In the genomic region with DNA sequence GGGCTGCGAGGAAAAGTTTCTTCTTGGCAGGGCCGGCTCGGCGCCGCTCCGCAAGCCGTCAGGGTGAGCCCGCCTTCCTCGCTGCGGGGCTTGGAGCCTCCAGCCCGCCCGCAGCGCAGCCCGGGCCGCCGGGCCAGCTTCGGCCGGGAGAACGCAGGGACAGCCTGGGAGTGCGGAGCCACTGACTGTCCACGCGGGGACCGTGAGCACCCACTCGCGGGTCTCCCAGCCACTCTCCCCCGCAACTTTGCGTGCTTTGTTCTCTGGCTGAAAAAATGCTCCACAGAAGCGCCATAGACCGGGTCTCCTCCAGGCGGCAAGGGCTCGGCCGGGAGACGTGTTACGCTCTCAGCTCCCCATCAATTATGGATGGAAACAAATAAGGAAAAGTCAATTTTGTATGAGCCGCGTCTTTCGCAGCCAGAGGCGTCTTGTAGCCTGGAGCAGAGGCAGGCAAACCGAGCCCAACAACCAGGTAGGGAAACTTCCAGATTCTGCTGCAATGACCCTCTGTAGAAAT, we compare ENCODE assay signal across 9 mouse cellular contexts.
DNase-seq lines count a peak whose midpoint lies in the region; ATAC-seq and TF ChIP-seq lines count a peak whose summit lies in the region.
"Had no signal": no experiment of that assay in that cellular context is flagged by ENCODE, and none has a peak within 500 bp of the region (broad histone marks: within the 10 kb centered on the region; RNA-seq: fewer than 3 reads in every experiment).

No protein-coding gene starts in this region.

- no peaks in the 10 kb centered on the region for H3K27me3 ChIP-seq in heart, embryonic 11.5 days (ENCODE audit: control insufficient read depth, insufficient read depth, low read length)
- H3K27me3 ChIP-seq in ES-Bruce4 (ENCODE audit: control insufficient read depth, insufficient read depth, low read length, poor library complexity, severe bottlenecking): peaks cover 11% of the 10 kb centered on the region
- H3K27me3 ChIP-seq in forebrain, embryonic 11.5 days (ENCODE audit: control insufficient read depth, insufficient read depth, low read length): peaks cover 8% of the 10 kb centered on the region
- peaks cover 50% of the 10 kb centered on the region for H3K27me3 ChIP-seq in liver, embryonic 13.5 days
- no peaks in the 10 kb centered on the region for H3K27me3 ChIP-seq in stomach, embryonic 14.5 days (ENCODE audit: control insufficient read depth, insufficient read depth, low read length)
- H3K27me3 ChIP-seq: CH12.LX had no signal

- H3K4me3 ChIP-seq in heart, embryonic 11.5 days (ENCODE audit: low read depth, low read length): peak overlapping the region; percentile 59
- peak overlapping the region; percentile 90 for H3K4me3 ChIP-seq in ES-Bruce4 (ENCODE audit: low read depth, low read length)
- H3K4me3 ChIP-seq in forebrain, embryonic 11.5 days (ENCODE audit: low read depth, low read length): peak overlapping the region; percentile 70
- peak overlapping the region; percentile 59 for H3K4me3 ChIP-seq in liver, embryonic 13.5 days (replicated peaks)
- peak overlapping the region; percentile 74 for H3K4me3 ChIP-seq in stomach, embryonic 14.5 days (ENCODE audit: low read depth, low read length)

- no peak for TF ChIP-seq POLR2A in ES-Bruce4 (IDR thresholded peaks at IDR 0.05; ENCODE audit: insufficient read depth, low read length)

- no peak for TF ChIP-seq CTCF in ES-Bruce4 (IDR thresholded peaks at IDR 0.05; ENCODE audit: low read depth, low read length)

- H3K4me1 ChIP-seq in heart, embryonic 11.5 days (ENCODE audit: control insufficient read depth, insufficient read depth, low read length): peaks cover 47% of the 10 kb centered on the region
- no peaks in the 10 kb centered on the region for H3K4me1 ChIP-seq in ES-Bruce4 (ENCODE audit: control insufficient read depth, insufficient read depth, low read length)
- 0 out of 2 replicates have a peak, but pooled peaks cover 2% of the 10 kb centered on the region for H3K4me1 ChIP-seq in forebrain, embryonic 11.5 days (replicated peaks; ENCODE audit: control insufficient read depth, insufficient read depth, low read length)
- H3K4me1 ChIP-seq in liver, embryonic 13.5 days (replicated peaks): no peaks in the 10 kb centered on the region; the same call in none of the 2 replicates
- peaks cover 11% of the 10 kb centered on the region; the same call in 1 of the 2 replicates for H3K4me1 ChIP-seq in stomach, embryonic 14.5 days (ENCODE audit: control insufficient read depth, insufficient read depth, low read length)

- H3K9me3 ChIP-seq in heart, embryonic 11.5 days (replicated peaks; ENCODE audit: control insufficient read depth, low read length): no peaks in the 10 kb centered on the region
- H3K9me3 ChIP-seq in ES-Bruce4 (replicated peaks; ENCODE audit: control insufficient read depth, insufficient read depth, low read length, poor library complexity, severe bottlenecking): no peaks in the 10 kb centered on the region
- no peaks in the 10 kb centered on the region for H3K9me3 ChIP-seq in forebrain, embryonic 11.5 days (ENCODE audit: control insufficient read depth, low read length)
- H3K9me3 ChIP-seq in liver, embryonic 13.5 days (replicated peaks): no peaks in the 10 kb centered on the region
- H3K9me3 ChIP-seq in stomach, embryonic 14.5 days (ENCODE audit: control insufficient read depth, low read depth, low read length): no peaks in the 10 kb centered on the region

- under 1% methylated on average over 39 of the region's 39 CpGs for WGBS in heart, embryonic 11.5 days (ENCODE audit: insufficient replicate concordance)
- whole genome bisulfite sequencing in forebrain, embryonic 11.5 days: 0% methylated on average over 39 of the region's 39 CpGs
- WGBS in liver, embryonic 13.5 days (ENCODE audit: insufficient replicate concordance): under 1% methylated on average over 39 of the region's 39 CpGs
- under 1% methylated on average over 39 of the region's 39 CpGs for WGBS in stomach, embryonic 14.5 days

- H3K27ac ChIP-seq in heart, embryonic 11.5 days (ENCODE audit: low read depth, low read length): peak overlapping the region; percentile 95
- H3K27ac ChIP-seq in ES-Bruce4 (ENCODE audit: insufficient read depth, low read length): no peak overlapping the region
- no peak overlapping the region for H3K27ac ChIP-seq in forebrain, embryonic 11.5 days (ENCODE audit: low read depth, low read length)
- peak overlapping the region; percentile 63; the same call in 1 of the 2 replicates for H3K27ac ChIP-seq in liver, embryonic 13.5 days
- H3K27ac ChIP-seq in stomach, embryonic 14.5 days (ENCODE audit: low read length): peak overlapping the region; percentile 96

- no peaks in the 10 kb centered on the region for H3K36me3 ChIP-seq in heart, embryonic 11.5 days (ENCODE audit: control insufficient read depth, insufficient read depth, low read length)
- H3K36me3 ChIP-seq in ES-Bruce4 (ENCODE audit: control insufficient read depth, insufficient read depth, low read length, poor library complexity, severe bottlenecking): no peaks in the 10 kb centered on the region
- no peaks in the 10 kb centered on the region for H3K36me3 ChIP-seq in forebrain, embryonic 11.5 days (ENCODE audit: control insufficient read depth, insufficient read depth, low read length)
- H3K36me3 ChIP-seq in liver, embryonic 13.5 days: no peaks in the 10 kb centered on the region
- H3K36me3 ChIP-seq in stomach, embryonic 14.5 days (ENCODE audit: control insufficient read depth, insufficient read depth, low read length): no peaks in the 10 kb centered on the region

- ATAC-seq in heart, embryonic 11.5 days (replicated peaks; ENCODE audit: insufficient number of reproducible peaks, low FRiP score, low TSS enrichment): no peak
- ATAC-seq in forebrain, embryonic 11.5 days (replicated peaks; ENCODE audit: low FRiP score): peak; percentile 75
- no peak for ATAC-seq in liver, embryonic 13.5 days (ENCODE audit: low read depth)
- 0 out of 2 replicates have a peak, but pooled peaks have one; percentile 1 for ATAC-seq in stomach, embryonic 14.5 days (ENCODE audit: insufficient number of reproducible peaks, insufficient read depth, low FRiP score, low read depth)

- no peak for TF ChIP-seq EP300 in ES-Bruce4 (IDR thresholded peaks at IDR 0.05; ENCODE audit: insufficient read depth, low read depth, low read length)

- no peak for DNase-seq in heart, adult 9 months (ENCODE audit: low spot score in 2 of 2)
- DNase-seq in forebrain, embryonic 11.5 days (ENCODE audit: low spot score): peak; percentile 81
- no peak for DNase-seq in liver, embryonic 13.5 days
- no peak for DNase-seq in layer of hippocampus, postnatal 10 days (ENCODE audit: low spot score in 2 of 2)
- no peak for DNase-seq in right cerebral cortex, postnatal 14 days

- peak overlapping the region; percentile 76 for H3K9ac ChIP-seq in heart, embryonic 11.5 days (ENCODE audit: low read depth, low read length)
- 0 out of 2 replicates have a peak overlapping the region, but pooled peaks have one; percentile 38 for H3K9ac ChIP-seq in ES-Bruce4 (ENCODE audit: low read depth, poor library complexity, severe bottlenecking)
- H3K9ac ChIP-seq in forebrain, embryonic 11.5 days (ENCODE audit: low read length): peak overlapping the region; percentile 68
- H3K9ac ChIP-seq in liver, embryonic 13.5 days: peak overlapping the region; percentile 64
- H3K9ac ChIP-seq in stomach, embryonic 14.5 days (replicated peaks; ENCODE audit: low read depth, low read length): peak overlapping the region; percentile 75

- peak overlapping the region; percentile 62 for H3K4me2 ChIP-seq in heart, embryonic 11.5 days
- H3K4me2 ChIP-seq in forebrain, embryonic 11.5 days (ENCODE audit: low read depth, low read length, severe bottlenecking): peak overlapping the region; percentile 98
- H3K4me2 ChIP-seq in liver, embryonic 13.5 days: peak overlapping the region; percentile 61
- H3K4me2 ChIP-seq in stomach, embryonic 14.5 days (replicated peaks; ENCODE audit: low read depth, low read length): peak overlapping the region; percentile 72

Comparison
In these comparisons a context has a peak if more than half of its experiments do, and no peak if none do; other contexts are left out.
1. ATAC-seq: peak in forebrain, embryonic 11.5 days (single experiment) and stomach, embryonic 14.5 days (single experiment); none in heart, embryonic 11.5 days (single experiment) and liver, embryonic 13.5 days (single experiment).
2. H3K27ac ChIP-seq: peak in heart, embryonic 11.5 days (single experiment), liver, embryonic 13.5 days (single experiment) and stomach, embryonic 14.5 days (single experiment); none in ES-Bruce4 (single experiment) and forebrain, embryonic 11.5 days (single experiment).
3. Peak in every context shown above with its lines, with median percentiles within 50 percentile points of each other: H3K4me2 ChIP-seq, H3K4me3 ChIP-seq and H3K9ac ChIP-seq.